Mouse (Mus musculus): ENCODE measurements around the gene Ecm2. TPM values are rescaled to one million over a fixed set of nuclear protein-coding genes. Genes with fewer than 3 reads are reported as not detected.

The Ecm2 gene
- 0.09 and 0.10 TPM in 2 replicates for total RNA-seq (2017)

- ATAC-seq (replicated peaks; ENCODE audit: low read depth, poor library complexity, severe bottlenecking): no peak
Observed at GRCm38 (mm10) chr13:49504510-49504909, at the start of gene Ecm2. Gene Ecm2 (plus strand): TSS chr13:49504810.

DNA sequence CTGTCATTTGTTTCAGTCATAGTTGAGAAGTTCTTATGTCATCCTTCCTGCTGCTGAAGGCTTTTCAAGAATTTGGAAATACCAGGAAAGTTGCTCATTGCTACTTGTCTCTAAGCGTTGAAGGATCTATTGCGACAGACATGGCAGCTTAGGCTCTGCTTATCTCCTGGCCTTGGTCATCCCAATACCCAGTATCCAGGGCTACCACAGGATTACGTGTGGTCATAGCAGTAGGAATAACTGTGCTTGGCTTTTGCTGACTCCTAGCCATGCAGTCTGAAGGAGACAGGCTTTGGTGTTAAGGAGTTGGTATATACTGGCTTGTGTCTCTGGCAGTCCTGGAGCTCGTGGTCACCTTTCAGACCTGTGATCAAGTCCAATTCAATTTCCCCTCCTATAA is 44.3 kb upstream of the Ecm2 start:
- no peak for ATAC-seq (replicated peaks; ENCODE audit: low read depth, poor library complexity, severe bottlenecking)

DNA sequence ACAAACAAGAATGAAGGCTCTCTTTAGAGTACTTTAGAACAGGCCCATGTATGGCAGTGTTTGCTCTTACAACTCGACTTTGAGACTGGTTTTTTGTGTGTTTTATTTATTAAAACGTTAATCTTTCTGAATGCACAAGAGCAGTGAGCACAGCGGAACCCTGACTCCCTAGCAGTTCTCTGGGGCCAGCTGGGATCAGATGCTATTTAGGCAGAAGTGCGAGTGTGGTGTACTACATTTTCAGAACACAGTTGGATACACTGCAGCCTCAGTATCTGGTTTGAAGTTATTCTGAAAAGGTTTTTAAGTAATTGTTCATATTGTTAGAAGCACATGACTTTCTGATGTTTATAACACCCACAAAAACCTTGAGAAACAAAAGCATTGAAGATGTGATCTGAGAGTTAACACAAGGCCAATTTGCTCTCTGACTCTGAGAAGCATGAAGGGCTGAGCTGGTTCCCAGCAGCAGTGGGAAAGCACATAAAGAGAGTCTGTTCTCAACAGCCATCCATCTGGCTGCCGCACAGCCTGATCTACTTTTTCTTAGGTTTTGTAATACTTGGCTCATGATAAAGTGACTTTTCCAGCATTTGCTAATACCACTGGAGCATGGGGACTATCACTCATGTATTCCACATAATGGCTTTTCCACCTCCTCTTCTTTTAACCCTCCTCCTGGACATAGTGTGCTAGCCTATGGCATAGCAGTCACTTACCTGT is 43.8 kb upstream of the Ecm2 start:
- no peak for ATAC-seq (replicated peaks; ENCODE audit: low read depth, poor library complexity, severe bottlenecking)

GRCm38 (mm10) chr13:49461458-49462132 is 43.0 kb upstream of the Ecm2 start:
- no peak for ATAC-seq (replicated peaks; ENCODE audit: low read depth, poor library complexity, severe bottlenecking)

- ATAC-seq (replicated peaks; ENCODE audit: low read depth, poor library complexity, severe bottlenecking): no peak
Observed at GRCm38 (mm10) chr13:49462921-49463320, 41.7 kb upstream of the Ecm2 start.

- 0 out of 2 replicates have a peak, but pooled peaks have one; percentile 29 for ATAC-seq (replicated peaks; ENCODE audit: low read depth, poor library complexity, severe bottlenecking)
Observed at GRCm38 (mm10) chr13:49465875-49466274, 38.7 kb upstream of the Ecm2 start.

GRCm38 (mm10) chr13:49466393-49467075 is 38.1 kb upstream of the Ecm2 start:
- no peak for ATAC-seq (replicated peaks; ENCODE audit: low read depth, poor library complexity, severe bottlenecking)

DNA sequence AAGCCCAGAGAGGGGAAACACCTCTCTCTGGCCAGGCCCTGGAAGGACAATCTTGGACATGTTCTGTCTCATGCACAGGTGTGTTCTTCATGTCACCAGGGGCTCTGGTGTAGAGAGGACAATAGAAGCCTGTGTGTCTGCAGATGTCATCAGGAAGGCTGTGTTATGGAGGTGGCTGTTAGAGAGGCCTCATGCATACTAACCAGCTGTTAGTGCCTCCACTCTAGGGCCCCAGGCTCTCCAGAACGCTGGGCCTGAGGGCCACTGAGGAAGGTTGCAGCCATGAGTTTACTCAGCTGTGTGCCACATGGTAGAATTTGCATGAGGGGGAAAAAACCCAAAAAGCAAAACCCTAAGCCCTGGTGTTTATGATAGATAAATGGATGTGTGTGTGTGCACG is 37.0 kb upstream of the Ecm2 start:
- ATAC-seq (replicated peaks; ENCODE audit: low read depth, poor library complexity, severe bottlenecking): no peak

DNA sequence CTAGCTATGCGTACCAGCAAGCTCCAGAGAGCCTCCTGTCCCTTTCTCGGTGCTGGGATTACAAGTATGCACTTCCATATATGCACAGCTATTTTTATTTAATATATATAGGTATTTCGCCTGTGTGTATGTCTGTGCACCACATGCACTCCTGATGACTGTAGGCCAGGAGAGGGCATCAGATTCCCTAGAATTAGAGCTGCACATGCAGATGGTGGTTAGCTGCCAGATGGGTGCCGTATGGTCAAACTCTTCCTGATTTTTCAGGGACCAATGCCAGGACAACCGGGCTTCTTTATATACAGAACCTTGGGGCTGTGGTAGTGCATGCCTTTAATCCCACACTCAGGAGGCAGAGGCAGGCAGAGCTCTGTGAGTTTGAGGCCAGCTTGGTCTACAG is 35.6 kb upstream of the Ecm2 start:
- no peak for ATAC-seq (replicated peaks; ENCODE audit: low read depth, poor library complexity, severe bottlenecking)

DNA sequence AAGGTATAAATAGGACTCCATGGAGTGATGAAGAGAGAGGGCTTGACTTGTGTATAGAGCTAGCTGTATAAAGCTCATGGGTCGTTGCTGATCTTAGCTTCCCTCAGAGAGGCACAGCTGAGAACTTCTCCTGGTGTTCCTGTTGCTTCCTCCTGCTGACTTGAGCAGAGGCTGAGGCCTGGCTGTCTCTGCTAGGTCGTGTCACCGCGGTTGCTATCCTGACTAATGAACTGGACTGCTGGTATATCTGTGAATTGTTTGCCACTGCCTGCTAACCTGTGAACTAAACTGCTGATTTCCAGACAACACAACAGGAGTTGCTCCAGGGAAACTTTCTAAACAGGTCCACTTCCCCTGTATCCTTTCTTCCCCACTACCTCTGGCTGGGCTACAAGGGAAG is 34.3 kb upstream of the Ecm2 start:
- no peak for ATAC-seq (replicated peaks; ENCODE audit: low read depth, poor library complexity, severe bottlenecking)

GRCm38 (mm10) chr13:49470806-49471205 is 33.8 kb upstream of the Ecm2 start:
- no peak for ATAC-seq (replicated peaks; ENCODE audit: low read depth, poor library complexity, severe bottlenecking)

DNA sequence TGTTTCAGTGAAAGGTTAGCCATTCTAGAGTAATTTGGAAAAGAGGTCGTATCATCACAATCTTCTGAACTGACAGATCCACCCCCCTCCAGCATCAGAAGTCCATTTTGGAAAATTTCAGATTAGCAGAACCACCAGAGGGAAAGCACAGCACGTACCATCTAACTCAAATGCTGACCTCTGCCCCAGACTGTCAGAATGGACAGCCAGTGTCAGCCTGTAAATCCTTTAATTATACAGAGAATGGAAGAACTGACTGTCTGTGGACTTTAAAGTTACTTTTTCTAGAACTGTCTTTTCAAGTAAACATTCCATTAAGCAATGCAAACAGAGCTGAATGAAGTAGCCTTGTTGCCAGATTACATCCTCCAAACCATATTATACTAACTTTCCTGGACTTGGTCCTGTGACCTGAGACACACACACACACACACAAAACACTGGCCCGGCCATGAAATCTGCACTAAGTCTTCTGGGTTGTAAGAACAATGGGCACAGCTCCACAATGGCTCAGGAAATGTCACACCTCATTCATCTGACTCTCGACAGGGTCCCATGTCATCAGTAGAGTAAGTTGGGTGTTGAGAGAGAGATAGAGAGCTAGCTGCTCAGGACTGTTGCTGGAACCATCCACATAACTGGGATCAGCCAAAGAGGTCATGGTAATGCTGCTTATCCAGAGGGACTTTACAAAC is 32.5 kb upstream of the Ecm2 start:
- ATAC-seq (replicated peaks; ENCODE audit: low read depth, poor library complexity, severe bottlenecking): no peak

DNA sequence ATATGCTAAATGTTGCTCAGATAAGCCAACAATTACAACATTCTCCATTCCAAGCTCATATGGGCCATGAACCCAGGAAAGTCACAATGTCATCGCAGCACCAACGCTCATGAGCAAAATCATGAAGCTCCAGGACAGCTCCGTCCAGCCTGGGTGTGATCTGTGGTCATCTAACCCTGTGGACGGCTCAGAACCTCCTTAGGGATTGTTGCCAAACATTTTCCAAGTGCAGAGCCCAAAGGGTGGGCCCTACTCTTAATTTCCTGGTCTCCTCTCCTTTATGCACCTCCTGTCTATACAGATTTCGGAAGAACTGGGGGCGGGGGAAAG is 32.0 kb upstream of the Ecm2 start:
- ATAC-seq (replicated peaks; ENCODE audit: low read depth, poor library complexity, severe bottlenecking): no peak

DNA sequence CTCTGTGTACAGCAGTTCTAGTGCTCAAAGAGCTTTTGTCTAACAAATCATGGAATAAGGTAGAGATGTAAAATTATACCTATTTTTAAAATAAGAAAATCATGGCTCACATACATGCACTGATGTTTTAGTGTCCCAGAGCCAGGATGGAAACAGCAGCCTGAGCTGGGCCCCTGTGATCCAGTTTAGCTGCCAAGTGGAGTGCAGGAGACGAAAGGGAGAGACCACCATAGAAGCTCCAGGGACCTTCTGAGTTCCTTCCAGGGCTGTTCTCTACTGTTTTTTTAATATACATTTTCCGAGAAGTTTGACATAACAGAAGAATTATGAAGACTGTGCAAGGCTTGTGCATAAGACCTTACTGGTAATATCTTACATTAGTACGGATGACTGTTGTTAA is 26.7 kb upstream of the Ecm2 start:
- ATAC-seq (replicated peaks; ENCODE audit: low read depth, poor library complexity, severe bottlenecking): no peak

GRCm38 (mm10) chr13:49478851-49479374 is 25.7 kb upstream of the Ecm2 start:
- ATAC-seq (replicated peaks; ENCODE audit: low read depth, poor library complexity, severe bottlenecking): no peak

DNA sequence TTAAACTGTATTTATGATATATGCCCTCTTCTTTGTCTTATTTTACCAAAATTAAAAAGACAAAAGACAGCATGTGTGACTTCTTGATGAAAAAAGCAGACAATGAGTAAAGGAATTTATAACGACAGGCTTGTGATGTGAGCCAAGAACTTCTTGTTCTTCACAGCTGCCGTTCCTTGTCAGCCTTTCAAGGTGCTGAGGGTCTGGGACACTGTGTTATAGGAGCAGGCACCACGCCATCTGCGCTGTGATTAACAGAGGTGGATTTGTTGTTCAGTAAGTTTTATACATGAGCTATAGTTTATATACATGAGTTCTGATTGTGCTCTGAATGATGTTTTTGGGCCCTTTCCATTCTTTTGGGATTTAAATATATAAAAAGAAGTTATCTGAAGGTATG is 25.2 kb upstream of the Ecm2 start:
- no peak for ATAC-seq (replicated peaks; ENCODE audit: low read depth, poor library complexity, severe bottlenecking)

DNA sequence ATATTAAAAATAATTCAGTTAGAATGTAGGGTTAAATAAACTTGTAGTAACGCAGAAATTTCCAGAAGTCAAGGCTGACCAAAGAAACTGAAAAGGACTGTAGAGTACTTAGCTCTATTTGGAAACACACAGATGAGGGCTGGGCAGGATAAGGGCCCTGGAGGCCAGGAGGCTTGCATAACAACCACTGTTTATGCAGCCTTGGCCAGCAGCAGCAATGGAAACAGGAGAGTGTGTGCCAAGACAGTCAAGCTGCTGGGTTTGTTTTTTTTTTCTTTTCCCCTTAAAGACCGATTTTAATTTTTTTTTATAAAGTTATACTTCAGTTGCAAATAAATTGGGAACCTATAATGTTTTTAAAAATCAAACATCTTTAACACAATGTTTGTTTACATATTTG is 24.6 kb upstream of the Ecm2 start:
- ATAC-seq (replicated peaks; ENCODE audit: low read depth, poor library complexity, severe bottlenecking): no peak

- ATAC-seq (replicated peaks; ENCODE audit: low read depth, poor library complexity, severe bottlenecking): no peak
Observed at GRCm38 (mm10) chr13:49480551-49480950, 24.1 kb upstream of the Ecm2 start.

DNA sequence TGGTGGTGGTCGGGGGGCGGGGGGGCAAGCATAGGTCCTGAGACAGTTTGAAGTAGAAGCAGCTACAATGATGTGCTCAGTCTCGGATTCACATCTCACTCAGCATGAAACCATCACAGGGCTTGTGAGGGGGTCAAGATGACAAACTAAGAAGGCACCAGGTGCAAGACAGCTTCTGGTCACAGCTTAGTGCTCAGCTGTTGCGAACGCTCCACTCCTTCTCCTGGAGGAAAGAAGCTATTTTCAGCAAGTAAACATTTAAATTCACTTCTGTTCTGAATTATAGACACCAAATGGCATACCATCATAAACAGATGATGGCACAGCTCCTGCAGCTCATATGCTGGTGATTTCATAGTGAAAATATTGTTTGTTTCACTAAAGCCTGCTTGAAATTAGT is 19.2 kb upstream of the Ecm2 start:
- ATAC-seq (replicated peaks; ENCODE audit: low read depth, poor library complexity, severe bottlenecking): no peak
